Mouse (Mus musculus) induced T-regulatory cell, adult 2 months (primary cell): ENCODE data around the gene Bend4.
A peak's percentile ranks its signal among the peaks of the same experiment; 100 is the strongest.

Experiments used
- DNase-seq: peaks from one replicate; pipeline ENCODE4 v3.0.0-alpha.2; 2012; ENCODE audit warnings: low read depth

Bend4 gene

DNA sequence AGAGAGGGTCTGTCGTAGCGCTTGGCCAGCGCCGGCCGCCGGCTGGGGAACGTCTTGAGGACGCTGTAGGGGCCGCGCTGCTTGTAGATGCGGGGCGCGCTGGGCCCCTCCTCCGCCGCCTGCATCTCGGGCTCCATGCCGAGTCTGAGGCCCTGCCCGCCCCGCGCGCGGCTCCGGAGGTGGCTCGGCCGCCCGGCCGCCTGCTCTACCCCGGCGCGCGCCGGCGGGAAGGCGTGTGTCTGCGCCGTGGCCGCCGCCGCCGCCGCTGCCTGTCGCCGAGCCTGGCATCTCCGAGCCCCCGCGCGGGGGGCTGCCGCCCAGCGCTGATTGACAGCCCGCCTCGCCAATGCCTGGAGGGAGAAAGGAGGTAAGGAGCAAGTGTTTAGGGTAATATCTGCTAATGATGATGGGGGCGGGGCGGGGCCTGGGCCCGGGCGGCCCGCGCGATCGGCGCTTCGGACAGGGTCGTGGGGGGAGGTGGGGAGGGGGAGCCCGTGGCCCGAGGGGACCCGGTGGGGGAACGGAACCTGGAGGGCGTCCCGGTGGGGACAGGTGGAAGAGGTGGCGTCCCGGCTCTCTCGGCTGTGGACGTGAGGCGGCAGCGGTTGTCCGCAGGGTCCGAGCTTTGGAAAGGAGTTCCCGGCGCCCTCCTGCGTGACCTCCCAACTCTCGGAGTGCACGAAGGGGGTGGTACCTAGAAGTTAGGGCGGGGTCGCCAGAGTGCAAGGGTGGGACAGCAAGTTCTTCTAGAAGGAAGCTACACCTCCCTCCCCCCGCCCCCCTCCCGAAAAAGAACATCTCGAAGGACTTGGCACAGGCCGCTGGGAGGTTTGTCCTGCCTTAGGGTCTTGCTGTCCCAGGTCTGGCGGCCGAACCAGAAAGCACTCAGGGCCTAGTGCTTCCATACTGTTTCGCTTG is at the start of gene Bend4:
Gene Bend4 (minus strand): TSS at position 868 of the 918 bp plus-strand sequence.
- DNase-seq, result peak; percentile 26

- DNase-seq, result no peak
Measured at GRCm38 (mm10) chr5:67473723-67474122, 45.6 kb upstream of the Bend4 start.

GRCm38 (mm10) chr5:67473094-67473493 is 45.0 kb upstream of the Bend4 start:
- no peak for DNase-seq

DNA sequence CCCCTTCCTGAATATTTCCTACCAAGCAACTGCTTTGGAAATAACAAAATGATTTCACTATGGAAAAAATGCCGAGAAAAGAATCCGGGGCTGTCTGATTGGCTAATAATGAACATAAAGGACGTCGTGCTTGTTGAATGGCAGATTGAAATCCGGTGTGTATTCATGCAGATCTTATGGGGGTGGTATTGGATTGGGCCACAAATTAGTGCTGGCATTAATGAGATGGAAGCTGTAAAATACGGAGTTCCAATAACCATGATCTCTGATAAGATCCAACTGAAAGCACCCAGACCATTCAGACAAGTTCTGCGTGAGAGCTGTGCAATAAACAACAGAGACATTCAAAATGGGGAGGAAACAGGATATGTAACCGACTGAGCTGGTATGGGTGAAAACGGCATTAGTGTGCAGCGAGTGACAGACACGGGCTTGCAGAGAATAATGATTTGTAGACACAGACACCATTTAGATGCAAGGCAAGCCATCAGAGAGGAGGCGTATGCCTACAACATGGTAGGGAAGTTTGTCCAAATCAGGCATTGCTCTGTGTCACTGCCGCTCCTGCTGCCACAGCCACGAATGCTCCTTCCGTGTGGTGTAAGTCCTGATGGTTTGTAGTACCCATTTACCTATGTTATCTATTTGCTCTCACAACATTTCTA is 38.9 kb upstream of the Bend4 start:
- DNase-seq, result no peak

DNA sequence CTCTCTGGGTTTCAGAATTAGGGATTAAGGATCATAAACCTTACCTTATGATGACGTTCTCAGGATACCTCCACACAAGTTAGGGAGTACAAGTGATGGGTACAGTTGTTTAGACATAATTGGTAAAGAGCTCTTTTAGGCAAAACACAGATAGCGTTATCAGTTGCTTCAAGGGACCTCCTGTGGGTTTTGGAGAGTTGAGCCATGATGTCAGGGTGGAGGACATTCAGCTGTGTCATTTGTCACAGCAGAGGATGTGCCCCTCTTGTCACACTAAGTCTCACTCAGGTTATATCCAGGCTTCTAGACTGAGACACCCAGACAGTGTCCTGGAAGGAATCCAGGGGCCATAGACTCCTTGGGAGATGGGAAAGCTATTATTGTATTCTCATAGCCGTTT is 36.8 kb upstream of the Bend4 start:
- no peak for DNase-seq

GRCm38 (mm10) chr5:67463636-67464035 is 35.5 kb upstream of the Bend4 start:
- DNase-seq, result no peak

DNA sequence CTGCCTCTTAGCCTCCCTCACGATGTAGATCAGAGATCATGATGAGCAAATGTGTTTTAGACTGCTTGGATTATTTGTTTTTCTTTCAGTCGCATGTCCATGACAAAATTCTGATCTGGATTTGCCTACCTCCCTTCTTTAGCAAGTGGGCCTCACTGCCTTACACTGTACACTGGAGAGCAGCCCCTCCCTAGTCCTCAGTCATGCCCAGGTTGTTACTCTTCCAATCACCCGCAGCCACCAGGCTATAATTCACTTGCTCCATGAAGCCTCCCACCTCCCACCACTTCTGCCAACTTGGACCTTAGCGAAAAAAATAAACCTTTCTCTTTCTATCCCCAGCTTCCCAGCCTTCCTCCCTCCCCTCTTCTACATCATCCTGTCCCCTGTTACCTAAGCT is 34.2 kb upstream of the Bend4 start:
- no peak for DNase-seq

- DNase-seq, result no peak
Measured at GRCm38 (mm10) chr5:67456841-67457240, 28.7 kb upstream of the Bend4 start.

DNA sequence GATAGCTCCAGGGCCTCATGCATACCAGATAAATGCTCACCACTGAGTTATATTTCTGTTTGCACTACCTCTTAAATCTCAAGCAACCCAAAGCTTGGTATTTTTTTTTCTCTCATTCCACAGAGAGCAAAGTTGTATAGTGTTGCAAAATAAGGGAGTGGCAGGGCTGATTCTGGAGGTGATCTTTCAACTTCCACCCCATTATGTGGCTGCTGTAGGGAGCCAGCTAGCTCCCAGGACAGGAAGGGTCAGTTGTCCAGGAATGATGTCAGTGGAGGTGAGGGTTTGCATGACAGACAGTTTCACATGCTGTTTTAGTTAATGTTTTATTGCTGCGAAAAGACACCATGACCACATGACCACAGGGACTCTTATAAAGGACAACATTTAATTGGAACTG is 26.2 kb upstream of the Bend4 start:
- DNase-seq, result no peak

DNA sequence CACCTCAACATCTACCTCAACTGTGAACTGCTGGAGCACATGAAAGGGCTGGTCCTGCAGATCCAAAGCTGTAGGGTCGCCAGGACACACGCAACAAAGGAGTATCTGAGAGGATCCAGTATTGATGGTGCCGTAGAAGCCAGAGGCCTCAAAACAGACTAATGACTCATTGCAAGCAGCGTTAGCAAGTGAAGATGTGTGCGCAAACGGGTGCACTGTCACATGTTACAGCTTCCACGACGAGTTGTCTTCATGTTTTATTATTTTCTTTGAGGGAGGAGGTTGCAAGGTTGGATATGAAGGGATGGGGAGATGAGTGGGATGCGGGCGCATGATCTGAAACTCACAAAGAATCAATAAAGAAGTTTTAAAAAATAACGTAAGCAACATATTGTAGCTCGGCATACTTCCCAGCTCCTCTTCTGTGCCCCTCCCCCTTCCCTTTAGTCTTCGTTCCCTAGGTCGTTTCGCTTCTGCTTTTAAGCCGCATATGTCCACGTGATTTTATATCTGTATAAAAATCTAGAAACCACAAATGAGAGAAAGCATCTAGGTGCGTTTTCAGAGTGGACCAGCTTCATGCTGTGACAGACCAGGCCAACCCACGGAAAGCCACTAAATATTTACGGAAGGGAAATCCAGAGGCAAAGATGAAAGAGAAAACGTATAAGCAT is 22.0 kb upstream of the Bend4 start:
- DNase-seq, result peak; percentile 26

- no peak for DNase-seq
Measured at GRCm38 (mm10) chr5:67446526-67446925, 18.4 kb upstream of the Bend4 start.

DNA sequence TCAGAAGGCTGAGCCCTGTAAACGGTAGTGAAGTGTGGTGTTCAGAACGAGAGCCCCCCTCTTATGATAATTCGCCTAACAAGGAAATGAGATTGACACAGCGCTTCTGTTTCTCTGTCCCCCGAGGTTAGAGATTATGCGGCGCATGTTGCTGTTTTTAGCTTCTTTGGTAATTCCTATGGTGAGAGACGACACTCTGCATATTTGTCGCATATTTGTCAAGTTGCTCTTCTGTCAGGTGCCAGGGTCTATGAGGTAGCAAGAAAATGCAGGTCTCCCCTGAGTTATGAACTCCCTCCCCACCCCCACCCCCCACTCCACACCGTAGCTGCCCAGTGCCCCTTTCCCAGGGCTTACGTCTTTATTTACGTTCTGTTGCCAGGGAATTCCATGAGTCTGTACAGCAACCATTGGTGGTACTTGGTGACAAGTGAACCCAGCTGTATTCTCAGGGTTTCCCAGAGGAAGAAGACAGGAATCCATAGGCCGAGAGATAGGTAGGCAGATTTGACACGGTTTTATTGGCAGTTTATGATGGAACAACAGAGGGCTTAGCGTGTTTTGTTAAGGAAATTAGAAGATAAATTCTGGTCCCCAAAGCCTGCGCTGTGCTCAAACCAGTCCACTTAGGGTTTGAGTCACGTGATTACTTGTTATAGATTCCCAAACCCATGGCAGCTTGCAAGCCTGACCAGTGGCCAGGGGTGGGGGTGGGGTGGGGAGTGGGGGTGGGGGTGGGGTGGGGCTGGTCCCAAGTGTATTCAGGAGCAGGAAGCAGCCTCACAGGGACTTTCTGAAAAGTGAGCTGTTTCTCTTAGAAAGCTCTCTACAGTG is 16.3 kb upstream of the Bend4 start:
- DNase-seq, result no peak

GRCm38 (mm10) chr5:67442813-67443450 is 14.8 kb upstream of the Bend4 start:
- no peak for DNase-seq

DNA sequence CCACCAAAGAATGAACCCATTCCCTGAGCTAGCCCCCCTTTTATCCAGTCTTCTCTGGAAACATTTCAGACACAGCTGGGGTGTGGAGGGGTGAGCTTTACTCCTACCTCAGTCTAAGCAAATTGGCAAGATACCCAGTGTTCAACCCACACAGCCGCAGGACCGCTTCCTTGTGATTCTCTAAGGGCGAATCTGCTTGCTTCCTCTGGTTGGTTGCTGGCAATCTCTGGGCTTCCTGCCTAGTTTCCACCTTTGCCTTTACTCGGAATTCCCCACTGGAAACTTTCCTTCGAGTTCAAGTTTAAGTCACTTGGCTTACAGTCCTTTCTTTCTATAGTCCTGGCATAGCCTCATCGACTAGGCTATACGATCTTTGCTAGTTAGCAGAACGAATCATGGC is 12.5 kb upstream of the Bend4 start:
- no peak for DNase-seq

DNA sequence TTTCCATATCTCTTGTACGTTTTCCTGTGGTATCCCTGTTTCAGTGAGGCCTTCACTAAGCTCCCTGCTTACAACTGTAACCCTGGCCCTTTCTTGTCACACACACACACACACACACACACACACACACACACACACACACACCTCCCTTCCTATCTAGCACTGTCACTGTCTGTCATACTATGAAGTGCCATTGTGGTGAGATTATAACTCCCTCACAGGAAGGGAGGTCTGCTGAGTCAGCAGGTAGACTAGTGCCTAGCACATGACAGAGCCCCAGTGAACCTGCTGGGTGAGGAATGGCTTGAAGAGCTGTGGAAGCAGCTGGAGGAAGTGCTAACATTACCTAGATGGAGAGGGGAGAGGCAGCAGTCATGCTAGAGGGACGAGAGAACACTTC is 9.3 kb upstream of the Bend4 start:
- DNase-seq, result peak; percentile 18

GRCm38 (mm10) chr5:67426478-67427442 is 1.4 kb downstream of the Bend4 start:
- DNase-seq, result peak; percentile 9

DNA sequence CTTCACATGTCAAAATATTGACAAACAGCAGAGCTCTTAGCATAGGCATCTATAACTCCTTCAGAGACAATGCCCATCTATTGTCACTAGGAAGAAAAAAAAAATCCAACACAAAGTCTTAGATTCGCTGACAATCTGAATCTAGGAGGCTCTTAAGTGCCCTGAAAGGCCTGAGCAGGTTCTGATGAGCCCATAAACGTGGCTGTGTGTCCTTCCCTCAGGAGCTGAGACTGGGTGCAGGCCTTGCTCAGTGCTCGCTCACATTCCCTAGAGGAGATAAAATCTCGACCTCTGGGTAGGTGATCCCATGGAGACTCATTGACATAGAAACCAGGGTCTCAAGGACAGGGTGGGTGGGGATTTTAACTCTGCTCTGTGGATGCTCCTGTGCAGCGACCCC is 2.1 kb downstream of the Bend4 start:
- DNase-seq, result no peak

DNA sequence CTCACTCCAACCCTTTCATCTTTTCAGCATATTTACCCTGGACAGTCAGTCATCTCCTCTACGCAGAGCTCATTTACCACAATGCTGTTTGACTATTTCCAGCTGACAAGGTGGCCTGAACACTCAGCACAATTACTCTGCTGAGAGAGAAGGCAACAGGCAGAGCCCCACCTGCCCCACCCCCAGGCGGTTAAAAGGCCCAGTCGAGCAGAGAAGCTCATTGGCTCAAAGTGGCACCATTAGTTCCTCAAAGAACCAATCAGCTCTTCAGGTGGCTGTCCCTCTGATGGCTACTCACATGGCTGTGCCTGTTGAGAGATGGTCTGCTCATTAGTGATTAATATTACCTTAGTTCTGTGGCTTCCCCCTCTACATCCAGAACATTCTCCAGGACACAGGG is 3.5 kb downstream of the Bend4 start:
- no peak for DNase-seq

GRCm38 (mm10) chr5:67423963-67424362 is 4.1 kb downstream of the Bend4 start:
- no peak for DNase-seq

- DNase-seq, result no peak
Measured at GRCm38 (mm10) chr5:67423326-67423725, 4.8 kb downstream of the Bend4 start.
